ENCODE assay signal across 8 mouse cellular contexts in genomic region chr8:79294610-79295275, GRCm38 (mm10). TPM values are rescaled to one million over a fixed set of nuclear protein-coding genes. Genes with fewer than 3 reads are reported as not detected.
DNase-seq lines count a peak whose midpoint lies in the region; ATAC-seq and TF ChIP-seq lines count a peak whose summit lies in the region.

Mmaa (minus strand) TSS chr8:79294937.

- peak; percentile 67 for TF ChIP-seq CTCF in kidney, postnatal 0 days (IDR thresholded peaks at IDR 0.05; ENCODE audit: low read depth)

- H3K4me2 ChIP-seq in heart, embryonic 12.5 days, result peak within 1 kb of the TSS; percentile 81
- peak within 1 kb of the TSS; percentile 75 for H3K4me2 ChIP-seq in kidney, postnatal 0 days (ENCODE audit: low read length)
- peak within 1 kb of the TSS; percentile 88 for H3K4me2 ChIP-seq in liver, embryonic 11.5 days
- peak within 1 kb of the TSS; percentile 67 for H3K4me2 ChIP-seq in stomach, embryonic 14.5 days (replicated peaks; ENCODE audit: low read depth, low read length)

- no peaks in the 10 kb centered on the region for H3K9me3 ChIP-seq in heart, embryonic 12.5 days (replicated peaks)
- H3K9me3 ChIP-seq in kidney, postnatal 0 days (replicated peaks; ENCODE audit: low read length), result no peaks in the 10 kb centered on the region
- no peaks in the 10 kb centered on the region for H3K9me3 ChIP-seq in liver, embryonic 11.5 days (ENCODE audit: control insufficient read depth, low read length)
- H3K9me3 ChIP-seq in stomach, embryonic 14.5 days (ENCODE audit: control insufficient read depth, low read depth, low read length), result no peaks in the 10 kb centered on the region

- H3K9ac ChIP-seq in heart, embryonic 12.5 days, result peak within 1 kb of the TSS; percentile 83
- H3K9ac ChIP-seq in kidney, postnatal 0 days (ENCODE audit: low read depth, low read length), result peak within 1 kb of the TSS; percentile 73
- H3K9ac ChIP-seq in liver, embryonic 11.5 days (ENCODE audit: low read depth, low read length), result peak within 1 kb of the TSS; percentile 92
- peak within 1 kb of the TSS; percentile 65 for H3K9ac ChIP-seq in stomach, embryonic 14.5 days (replicated peaks; ENCODE audit: low read depth, low read length)

- peak; percentile 97 for ATAC-seq in erythroblast, adult 5-6 weeks (replicated peaks; ENCODE audit: low FRiP score, poor library complexity, severe bottlenecking)
- peak; percentile 98 for ATAC-seq in heart, embryonic 12.5 days (ENCODE audit: insufficient number of reproducible peaks, low FRiP score)
- ATAC-seq in kidney, postnatal 0 days (replicated peaks; ENCODE audit: low FRiP score, low read depth), result peak; percentile 97
- ATAC-seq in liver, embryonic 11.5 days (replicated peaks; ENCODE audit: low FRiP score), result peak; percentile 98
- peak; percentile 97 for ATAC-seq in stomach, embryonic 14.5 days (ENCODE audit: insufficient number of reproducible peaks, insufficient read depth, low FRiP score, low read depth)

- no peaks in the 10 kb centered on the region for H3K36me3 ChIP-seq in heart, embryonic 12.5 days
- no peaks in the 10 kb centered on the region for H3K36me3 ChIP-seq in kidney, postnatal 0 days (ENCODE audit: insufficient read depth, low read length)
- 0 out of 2 replicates have a peak, but pooled peaks cover 2% of the 10 kb centered on the region for H3K36me3 ChIP-seq in liver, embryonic 11.5 days (ENCODE audit: control insufficient read depth, insufficient read depth, low read length)
- no peaks in the 10 kb centered on the region for H3K36me3 ChIP-seq in stomach, embryonic 14.5 days (ENCODE audit: control insufficient read depth, insufficient read depth, low read length)

- H3K27me3 ChIP-seq in heart, embryonic 12.5 days (replicated peaks), result no peaks in the 10 kb centered on the region
- no peaks in the 10 kb centered on the region for H3K27me3 ChIP-seq in kidney, postnatal 0 days (ENCODE audit: insufficient read depth, low read length)
- H3K27me3 ChIP-seq in liver, embryonic 11.5 days (replicated peaks; ENCODE audit: control insufficient read depth, insufficient read depth, low read length), result no peaks in the 10 kb centered on the region
- H3K27me3 ChIP-seq in stomach, embryonic 14.5 days (ENCODE audit: control insufficient read depth, insufficient read depth, low read length), result no peaks in the 10 kb centered on the region

- peaks cover 21% of the 10 kb centered on the region for H3K4me1 ChIP-seq in heart, embryonic 12.5 days (replicated peaks)
- H3K4me1 ChIP-seq in kidney, postnatal 0 days (replicated peaks; ENCODE audit: insufficient read depth, low read length), result 0 out of 2 replicates have a peak, but pooled peaks cover 9% of the 10 kb centered on the region
- H3K4me1 ChIP-seq in liver, embryonic 11.5 days (replicated peaks; ENCODE audit: control insufficient read depth, insufficient read depth, low read length), result peaks cover 9% of the 10 kb centered on the region
- peaks cover 13% of the 10 kb centered on the region; the same call in 1 of the 2 replicates for H3K4me1 ChIP-seq in stomach, embryonic 14.5 days (ENCODE audit: control insufficient read depth, insufficient read depth, low read length)

- peak within 1 kb of the TSS; percentile 96 for H3K27ac ChIP-seq in heart, embryonic 12.5 days (ENCODE audit: poor library complexity, severe bottlenecking)
- H3K27ac ChIP-seq in kidney, postnatal 0 days, result peak within 1 kb of the TSS; percentile 97
- peak within 1 kb of the TSS; percentile 89 for H3K27ac ChIP-seq in liver, embryonic 11.5 days (ENCODE audit: low read depth, low read length)
- H3K27ac ChIP-seq in stomach, embryonic 14.5 days (ENCODE audit: low read length), result peak within 1 kb of the TSS; percentile 98

- peak; percentile 97 to 99 for DNase-seq in B cell, adult 2 months
- DNase-seq in brain, adult 2 months (ENCODE audit: low read depth, low spot score), result peak; percentile 98
- DNase-seq in kidney, postnatal 0 days (ENCODE audit: low spot score), result peak; percentile 99
- DNase-seq in liver, embryonic 11.5 days (ENCODE audit: low spot score), result peak; percentile 97
- peak; percentile 98 for DNase-seq in naive thymus-derived CD4-positive, alpha-beta T cell, adult 2 months (ENCODE audit: low read depth)

- peak within 1 kb of the TSS; percentile 69 for H3K4me3 ChIP-seq in heart, embryonic 12.5 days
- peak within 1 kb of the TSS; percentile 58 for H3K4me3 ChIP-seq in kidney, postnatal 0 days (replicated peaks; ENCODE audit: low read depth, low read length)
- peak within 1 kb of the TSS; percentile 76 for H3K4me3 ChIP-seq in liver, embryonic 11.5 days (ENCODE audit: low read depth, low read length)
- peak within 1 kb of the TSS; percentile 59 for H3K4me3 ChIP-seq in stomach, embryonic 14.5 days (ENCODE audit: low read depth, low read length)

- 1% methylated on average over 68 of the region's 74 CpGs for WGBS in heart, embryonic 12.5 days
- under 1% methylated on average over 69 of the region's 74 CpGs for WGBS in kidney, postnatal 0 days
- under 1% methylated on average over 54 of the region's 74 CpGs for WGBS in liver, embryonic 11.5 days
- WGBS in stomach, embryonic 14.5 days, result under 1% methylated on average over 66 of the region's 74 CpGs

RNA-seq across cellular contexts. Expression of gene Mmaa, which starts in this region (rescaled TPM):
- total RNA-seq in erythroblast, adult 5-6 weeks (2015; ENCODE audit: low replicate concordance), result 0.42 and 2.5 TPM in 2 replicates
- total RNA-seq in erythroblast, adult 5-6 weeks (2017; ENCODE audit: low replicate concordance), result 5.3 TPM in 1 of 2 replicates, not detected in the other
- 11.1 and 12.1 TPM in 2 replicates for polyA plus RNA-seq in heart, embryonic 12.5 days (2016; fragmentation: Nextera tagmentation; extraction: Ambion mirVana)
- 14.8 and 15.0 TPM in 2 replicates for polyA plus RNA-seq in kidney, postnatal 0 days (2015; fragmentation: Nextera tagmentation; extraction: Ambion mirVana)
- polyA plus RNA-seq in liver, embryonic 11.5 days (2014; fragmentation: Nextera tagmentation; extraction: Ambion mirVana), result 7.7 and 8.1 TPM in 2 replicates
- 11.5 and 13.9 TPM in 2 replicates for polyA plus RNA-seq in stomach, embryonic 14.5 days (2014; fragmentation: Nextera tagmentation; extraction: Ambion mirVana)

Comparison
In these comparisons a context has a peak if more than half of its experiments do, and no peak if none do; other contexts are left out.
1. Peak in every context shown above with its lines: DNase-seq, ATAC-seq, H3K4me3 ChIP-seq and H3K27ac ChIP-seq.